Mouse (Mus musculus) bone marrow, adult 2 months (tissue): Measurements from ENCODE around the gene Tmem265.

Experiments used
- CTCF ChIP-seq: fragments of 200-500 bp; IDR thresholded peaks from 2 replicates; pipeline ENCODE4 v1.5.1; 2011; ENCODE audit warnings: low read length, control low read depth; ENCODE audit not compliant: control insufficient read depth, insufficient read depth
- POLR2A ChIP-seq: fragments of 200-500 bp; IDR thresholded peaks from 2 replicates; pipeline ENCODE4 v1.6.1; 2011; ENCODE audit warnings: low read depth, mild to moderate bottlenecking, control low read depth, low read length, borderline replicate concordance; ENCODE audit not compliant: control insufficient read depth

DNA sequence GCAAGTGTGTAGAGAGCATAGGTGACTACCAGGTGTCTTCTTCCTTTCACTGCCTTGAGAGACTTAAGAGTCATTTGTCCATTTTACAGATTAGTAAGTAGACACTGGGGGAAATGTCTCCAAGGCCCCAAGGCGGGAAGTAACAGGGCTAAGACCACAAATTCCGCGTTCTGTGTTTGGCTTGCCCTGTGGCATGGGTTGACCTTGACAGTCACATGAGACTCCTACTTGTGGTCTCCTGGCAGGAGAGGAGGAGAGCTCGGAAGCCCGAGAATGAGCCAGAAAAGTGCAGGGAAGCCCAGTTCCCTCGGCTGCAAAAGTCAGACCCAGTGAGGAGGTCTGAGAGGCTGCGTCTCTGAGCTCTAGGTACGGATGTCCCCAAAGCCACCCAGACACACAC, 52.3 kb downstream of the Tmem265 start:
- TF ChIP-seq POLR2A (no peak), CTCF (no peak)
